Mouse (Mus musculus): ENCODE measurements around the gene I830077J02Rik. TPM values are rescaled to one million over a fixed set of nuclear protein-coding genes. Genes with fewer than 3 reads are reported as not detected.

The I830077J02Rik gene
- polyA plus RNA-seq, 1 experiment from 2014 or later = 1.5 TPM

DNA sequence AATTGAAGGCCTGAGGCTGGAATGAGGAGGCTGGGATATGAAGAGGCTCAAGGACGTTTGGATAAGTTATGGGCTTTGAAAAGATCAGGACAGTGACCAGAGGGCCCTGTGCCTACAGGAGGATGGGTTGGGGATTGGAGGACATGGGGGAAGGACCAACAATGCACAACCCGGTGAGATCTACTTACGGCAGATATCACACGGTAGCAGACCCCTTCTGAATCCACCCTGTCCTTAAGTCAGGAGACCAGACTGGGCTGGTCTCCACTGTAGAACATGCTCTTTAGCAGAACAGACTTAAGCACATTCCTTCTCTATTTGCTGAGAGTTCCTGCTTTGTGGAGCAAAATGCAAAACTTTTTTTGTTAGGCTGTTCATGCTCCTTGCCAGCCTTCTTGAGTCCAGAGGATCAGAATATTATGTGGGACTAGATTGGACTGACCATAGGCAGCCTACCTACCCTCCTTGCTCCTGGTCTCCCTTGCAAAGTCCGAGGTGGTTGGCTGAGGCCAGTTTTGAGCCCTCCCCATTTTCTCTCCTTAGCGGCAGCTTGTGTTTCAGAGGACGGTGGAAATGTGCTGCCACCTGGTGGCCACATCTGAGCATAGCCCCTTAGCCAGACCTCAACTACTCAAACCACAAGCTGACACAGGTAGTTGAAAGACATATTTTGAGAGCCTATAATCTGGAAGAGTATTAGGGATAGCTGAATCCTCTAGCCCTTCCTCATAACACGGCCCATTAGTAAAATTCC, 32.9 kb downstream of the I830077J02Rik start:
- peak; percentile 27; the same call in 1 of the 2 replicates for ATAC-seq
- Histone ChIP-seq H3K27me3 (replicated peaks) (no peaks in the 10 kb centered on the region), H3K9me3 (no peaks in the 10 kb centered on the region), H3K4me3 (replicated peaks) (no peak overlapping the region), H3K4me2 (replicated peaks) (no peak overlapping the region), H3K4me1 (replicated peaks) (peaks cover 10% of the 10 kb centered on the region), H3K27ac (no peak overlapping the region), H3K36me3 (no peaks in the 10 kb centered on the region), H3K9ac (no peak overlapping the region)
- WGBS = 42% methylated on average over 8 of the region's 8 CpGs

- peaks cover 18% of the 10 kb centered on the region for H3K4me1 ChIP-seq (replicated peaks)
- no peak for ATAC-seq
- H3K27me3 ChIP-seq (replicated peaks) = no peaks in the 10 kb centered on the region
- H3K4me2 ChIP-seq (replicated peaks) = no peak overlapping the region
- 89% methylated on average over 11 of the region's 11 CpGs for WGBS
- H3K36me3 ChIP-seq = no peaks in the 10 kb centered on the region
- H3K27ac ChIP-seq = no peak overlapping the region
- H3K4me3 ChIP-seq (replicated peaks) = no peak overlapping the region
- no peak overlapping the region for H3K9ac ChIP-seq
- H3K9me3 ChIP-seq = no peaks in the 10 kb centered on the region
Observed at GRCm38 (mm10) chr3:105898861-105899260, 33.6 kb downstream of the I830077J02Rik start.

DNA sequence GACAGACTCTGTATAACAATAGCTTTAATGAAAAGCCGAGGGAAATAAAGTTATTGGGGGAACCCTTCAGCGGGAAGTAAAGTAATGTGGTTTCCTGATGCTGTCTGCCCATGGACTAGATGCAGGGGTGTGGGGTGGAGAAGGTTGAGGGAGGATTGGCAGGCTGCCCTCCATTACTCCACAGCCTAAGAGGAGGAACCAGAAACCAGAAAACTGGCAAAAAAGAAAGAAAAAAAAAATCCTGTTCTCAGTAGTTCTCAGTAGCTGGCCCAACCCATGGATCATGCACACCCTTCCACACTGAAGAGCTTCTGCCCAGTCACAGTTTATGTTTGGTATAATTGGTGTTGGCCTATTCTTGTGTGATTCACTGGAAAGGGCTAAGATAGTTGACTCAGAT, 34.1 kb downstream of the I830077J02Rik start:
- Histone ChIP-seq H3K27me3 (replicated peaks) (no peaks in the 10 kb centered on the region), H3K9me3 (no peaks in the 10 kb centered on the region), H3K36me3 (no peaks in the 10 kb centered on the region), H3K4me2 (replicated peaks) (no peak overlapping the region), H3K27ac (no peak overlapping the region), H3K4me3 (replicated peaks) (no peak overlapping the region), H3K4me1 (replicated peaks) (peaks cover 18% of the 10 kb centered on the region), H3K9ac (no peak overlapping the region)
- no peak for ATAC-seq
- 72% methylated on average over 2 of the region's 2 CpGs for WGBS

GRCm38 (mm10) chr3:105896811-105897210, 35.7 kb downstream of the I830077J02Rik start:
- no peak for ATAC-seq
- WGBS = 85% methylated on average over 3 of the region's 3 CpGs

DNA sequence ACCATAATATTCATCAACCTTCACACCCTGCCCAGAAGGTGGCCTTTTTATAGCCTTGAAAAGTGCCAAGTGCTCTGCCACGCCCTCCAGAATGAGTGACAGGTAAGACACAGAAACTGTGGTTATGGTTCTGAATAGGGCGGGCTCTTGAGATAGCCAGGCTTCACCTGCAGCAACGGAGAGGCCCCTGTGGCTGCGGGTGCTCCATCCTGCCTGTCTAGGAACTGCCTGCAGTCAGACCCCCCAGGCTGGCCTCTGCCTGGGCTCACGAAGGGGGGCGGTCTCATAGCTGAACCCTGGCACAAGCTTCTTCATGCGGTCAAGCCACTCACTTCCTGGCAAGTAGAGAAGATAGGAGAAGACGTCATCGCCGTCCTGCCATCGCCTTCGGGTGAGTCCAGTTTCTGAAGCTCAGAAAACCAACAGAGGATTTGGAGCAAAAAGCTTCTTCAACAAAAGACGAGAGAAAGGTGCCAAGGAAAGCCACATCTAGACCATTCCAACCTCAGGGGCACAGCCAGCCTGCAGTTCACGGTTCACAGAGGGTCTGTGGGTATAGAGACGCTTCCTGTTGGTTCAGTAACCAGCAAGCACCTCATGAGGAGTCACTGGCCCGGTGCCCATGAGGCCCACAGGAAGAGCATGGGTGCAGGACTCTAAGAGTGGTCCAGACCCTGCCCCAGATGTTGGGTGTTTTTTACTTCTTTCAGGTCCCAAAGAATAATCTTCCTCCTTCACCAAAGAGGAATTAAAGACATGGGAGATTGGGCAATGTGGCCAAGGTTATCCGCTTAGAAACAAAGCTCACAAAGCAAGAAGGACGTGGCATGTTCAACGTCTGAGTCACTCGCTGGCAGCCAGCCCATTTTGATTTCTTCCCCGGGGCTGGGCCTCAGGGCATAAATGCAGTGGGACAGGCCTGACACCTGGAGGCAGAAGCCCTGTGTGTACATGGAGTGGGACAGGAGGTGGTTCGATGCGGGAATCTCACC, 37.6 kb downstream of the I830077J02Rik start:
- Histone ChIP-seq H3K27me3 (replicated peaks) (no peaks in the 10 kb centered on the region), H3K4me1 (replicated peaks) (peaks cover 22% of the 10 kb centered on the region), H3K9ac (no peak overlapping the region), H3K27ac (peak overlapping the region; percentile 59), H3K9me3 (no peaks in the 10 kb centered on the region), H3K4me2 (replicated peaks) (no peak overlapping the region; the same call in 1 of the 2 replicates), H3K4me3 (replicated peaks) (no peak overlapping the region), H3K36me3 (no peaks in the 10 kb centered on the region)
- ATAC-seq = peak; percentile 84
- 60% methylated on average over 23 of the region's 23 CpGs for WGBS

More at GRCm38 (mm10) chr3:105896811-105897210, 35.7 kb downstream of the I830077J02Rik start:
- Histone ChIP-seq H3K4me2 (replicated peaks) (no peak overlapping the region), H3K36me3 (no peaks in the 10 kb centered on the region), H3K27ac (no peak overlapping the region), H3K9ac (no peak overlapping the region), H3K27me3 (replicated peaks) (no peaks in the 10 kb centered on the region), H3K4me1 (replicated peaks) (peaks cover 18% of the 10 kb centered on the region), H3K4me3 (replicated peaks) (no peak overlapping the region), H3K9me3 (no peaks in the 10 kb centered on the region)

DNA sequence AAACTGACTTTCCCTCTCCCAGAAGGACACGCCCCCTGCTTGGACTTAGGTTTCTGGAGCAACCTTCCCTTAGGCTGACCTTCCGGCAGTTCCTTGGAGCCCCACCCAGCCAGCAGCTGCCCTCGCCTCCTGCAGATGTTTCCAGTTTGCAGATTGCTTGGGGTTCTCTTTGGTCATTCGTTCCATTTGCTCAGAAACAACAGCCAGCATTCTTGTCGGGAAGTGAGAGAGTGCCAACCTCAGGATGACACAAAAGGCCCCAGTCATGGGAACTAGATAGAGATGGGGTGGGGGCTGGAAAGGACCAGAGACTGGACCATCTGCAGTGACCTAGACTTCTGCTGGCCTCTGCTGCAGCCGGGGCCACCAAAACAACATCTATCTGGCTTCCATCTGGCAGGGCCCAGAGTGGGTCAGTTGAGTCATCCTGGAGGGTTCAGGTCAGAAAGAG, 38.5 kb downstream of the I830077J02Rik start:
- 42% methylated on average over 6 of the region's 6 CpGs for WGBS
- H3K4me1 ChIP-seq (replicated peaks) = peaks cover 22% of the 10 kb centered on the region
- no peaks in the 10 kb centered on the region for H3K36me3 ChIP-seq
- H3K4me3 ChIP-seq (replicated peaks) = no peak overlapping the region
- H3K4me2 ChIP-seq (replicated peaks) = no peak overlapping the region
- H3K27me3 ChIP-seq (replicated peaks) = no peaks in the 10 kb centered on the region
- H3K9ac ChIP-seq = no peak overlapping the region
- peak; percentile 10 for ATAC-seq
- peak overlapping the region; percentile 59; the same call in 1 of the 2 replicates for H3K27ac ChIP-seq
- no peaks in the 10 kb centered on the region for H3K9me3 ChIP-seq

DNA sequence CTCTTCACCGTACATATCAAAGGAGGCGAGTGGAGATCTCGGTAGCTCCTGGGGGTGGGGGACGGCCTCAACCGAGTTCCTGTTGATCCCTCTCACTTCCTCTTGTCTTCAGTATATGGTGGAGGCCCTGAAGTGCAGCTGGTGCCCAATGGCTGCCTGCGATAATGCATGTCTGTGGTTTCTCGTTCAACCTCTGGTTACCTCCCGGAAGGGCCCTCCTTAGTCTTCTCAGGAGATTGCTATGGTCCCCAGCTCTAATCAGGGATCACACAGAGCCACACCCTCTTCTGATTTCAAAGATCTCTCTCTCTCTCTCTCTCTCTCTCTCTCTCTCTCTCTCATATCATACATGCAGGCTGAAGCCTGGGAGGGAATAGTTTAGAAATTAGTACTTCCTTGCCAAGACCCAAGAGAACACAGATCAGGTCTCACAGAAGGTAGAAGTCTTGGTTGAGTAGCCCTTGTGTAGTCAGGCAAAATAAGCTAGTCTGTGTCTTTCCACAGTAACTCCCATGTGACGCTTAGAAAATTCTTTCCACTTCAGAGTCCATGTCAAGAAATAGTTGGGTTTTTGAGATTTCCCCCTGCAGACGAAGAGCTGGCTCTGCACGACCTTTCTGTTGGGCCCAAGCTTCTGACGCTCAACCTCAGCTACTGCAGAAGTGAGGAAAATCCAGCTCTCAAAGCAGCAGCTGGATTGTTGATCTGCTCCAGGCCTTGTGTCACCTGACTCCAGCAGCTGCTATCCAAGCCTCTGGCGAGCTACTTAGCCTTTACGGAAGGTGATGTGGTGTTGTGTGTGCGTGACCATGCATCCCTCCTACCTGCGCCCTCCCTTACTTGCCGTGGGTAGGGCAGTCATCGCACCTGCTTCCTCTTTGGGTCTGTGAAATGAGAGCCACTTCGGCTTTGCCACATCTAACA, 39.6 kb downstream of the I830077J02Rik start:
- H3K9ac ChIP-seq = no peak overlapping the region
- peaks cover 22% of the 10 kb centered on the region for H3K4me1 ChIP-seq (replicated peaks)
- WGBS = 75% methylated on average over 19 of the region's 19 CpGs
- H3K4me2 ChIP-seq (replicated peaks) = no peak overlapping the region
- H3K27me3 ChIP-seq (replicated peaks) = no peaks in the 10 kb centered on the region
- H3K4me3 ChIP-seq (replicated peaks) = no peak overlapping the region
- no peak for ATAC-seq
- no peak overlapping the region for H3K27ac ChIP-seq
- no peaks in the 10 kb centered on the region for H3K36me3 ChIP-seq
- no peaks in the 10 kb centered on the region for H3K9me3 ChIP-seq

GRCm38 (mm10) chr3:105891760-105892571, 40.5 kb downstream of the I830077J02Rik start:
- Histone ChIP-seq H3K27me3 (replicated peaks) (no peaks in the 10 kb centered on the region), H3K4me2 (replicated peaks) (no peak overlapping the region), H3K9me3 (no peaks in the 10 kb centered on the region), H3K4me3 (replicated peaks) (no peak overlapping the region), H3K9ac (no peak overlapping the region), H3K36me3 (no peaks in the 10 kb centered on the region), H3K27ac (no peak overlapping the region; the same call in 1 of the 2 replicates), H3K4me1 (replicated peaks) (peaks cover 22% of the 10 kb centered on the region)
- ATAC-seq = no peak
- WGBS = 74% methylated on average over 10 of the region's 10 CpGs

DNA sequence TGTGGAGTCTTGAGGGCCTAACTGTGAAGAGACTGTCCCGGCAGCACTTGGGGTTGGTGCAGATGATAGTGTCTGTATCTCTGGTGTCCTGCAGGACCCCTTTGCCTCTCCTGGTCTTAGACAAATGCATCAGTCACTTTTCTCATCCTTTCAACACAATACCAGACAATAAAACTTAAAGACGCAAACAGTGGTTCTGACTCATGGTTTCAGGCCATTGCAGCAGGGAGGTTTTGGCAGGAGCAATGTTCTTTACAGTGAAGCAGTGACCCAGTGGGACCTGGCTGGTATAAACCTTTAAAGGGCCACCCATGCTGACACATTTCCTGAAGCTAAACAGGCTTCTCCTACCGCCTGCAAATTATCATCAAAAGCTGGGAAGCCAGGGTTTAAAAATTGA, 41.3 kb downstream of the I830077J02Rik start:
- Histone ChIP-seq H3K4me2 (replicated peaks) (no peak overlapping the region), H3K27ac (no peak overlapping the region), H3K9ac (no peak overlapping the region), H3K27me3 (replicated peaks) (no peaks in the 10 kb centered on the region), H3K4me1 (replicated peaks) (peaks cover 22% of the 10 kb centered on the region), H3K36me3 (no peaks in the 10 kb centered on the region), H3K9me3 (no peaks in the 10 kb centered on the region), H3K4me3 (replicated peaks) (no peak overlapping the region)
- WGBS = 48% methylated on average over 3 of the region's 3 CpGs
- no peak for ATAC-seq

GRCm38 (mm10) chr3:105890220-105890619, 42.2 kb downstream of the I830077J02Rik start:
- WGBS = 61% methylated on average over 4 of the region's 4 CpGs
- ATAC-seq = no peak
- H3K9ac ChIP-seq = no peak overlapping the region

DNA sequence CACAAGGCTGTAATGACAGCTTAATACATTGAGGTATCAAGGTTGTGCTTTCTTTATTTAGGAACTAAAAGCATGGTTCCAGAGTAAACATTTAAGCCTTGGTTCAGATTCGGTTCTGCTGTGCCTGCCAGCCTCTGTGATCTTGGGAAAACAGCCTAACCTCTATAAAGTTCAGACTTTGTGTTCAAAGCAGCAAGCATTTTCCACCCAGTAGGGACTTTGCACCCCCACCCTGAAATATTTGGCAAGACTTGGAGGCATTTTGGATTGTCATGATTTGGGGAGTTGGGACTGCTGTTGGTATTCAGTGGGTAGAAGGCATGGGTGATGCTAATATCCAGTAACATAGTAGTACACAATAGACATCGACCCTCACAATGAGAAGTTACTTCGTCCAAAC, 43.5 kb downstream of the I830077J02Rik start:
- Histone ChIP-seq H3K4me3 (replicated peaks) (no peak overlapping the region), H3K27ac (no peak overlapping the region), H3K36me3 (no peaks in the 10 kb centered on the region), H3K27me3 (replicated peaks) (no peaks in the 10 kb centered on the region), H3K4me1 (replicated peaks) (peaks cover 6% of the 10 kb centered on the region), H3K4me2 (replicated peaks) (no peak overlapping the region), H3K9ac (no peak overlapping the region), H3K9me3 (no peaks in the 10 kb centered on the region)
- no peak for ATAC-seq
- WGBS = 80% methylated on average over 3 of the region's 3 CpGs

More at GRCm38 (mm10) chr3:105890220-105890619, 42.2 kb downstream of the I830077J02Rik start:
- no peaks in the 10 kb centered on the region for H3K36me3 ChIP-seq
- H3K27ac ChIP-seq = no peak overlapping the region
- H3K4me1 ChIP-seq (replicated peaks) = peaks cover 18% of the 10 kb centered on the region
- no peaks in the 10 kb centered on the region for H3K9me3 ChIP-seq
- H3K4me2 ChIP-seq (replicated peaks) = no peak overlapping the region
- no peak overlapping the region for H3K4me3 ChIP-seq (replicated peaks)
- no peaks in the 10 kb centered on the region for H3K27me3 ChIP-seq (replicated peaks)
